Mouse (Mus musculus): Measurements from ENCODE around the gene Npdc1. TPM values are rescaled to one million over a fixed set of nuclear protein-coding genes. Genes with fewer than 3 reads are reported as not detected.
"Not testable (repeated sequence)": the region's sequence is repeated elsewhere in the genome, so short reads cannot be mapped to it uniquely, and the experiment has no call there.

Gene Npdc1
- polyA plus RNA-seq, 1 experiment from 2014 or later = 496 TPM

GRCm38 (mm10) chr2:25400764-25401163, 1.6 kb downstream of the Npdc1 start:
- no peak for ATAC-seq (ENCODE audit: low read depth)
- Histone ChIP-seq H3K4me2 (ENCODE audit: low read depth, low read length) (peak overlapping the region; percentile 46), H3K27ac (ENCODE audit: low read depth, low read length) (no peak overlapping the region), H3K9me3 (ENCODE audit: control insufficient read depth, low read length) (no peaks in the 10 kb centered on the region), H3K9ac (replicated peaks; ENCODE audit: low read depth, low read length) (no peak overlapping the region), H3K4me1 (ENCODE audit: control insufficient read depth, insufficient read depth, low read length) (peaks cover 27% of the 10 kb centered on the region), H3K36me3 (ENCODE audit: control insufficient read depth, insufficient read depth, low read length) (no peaks in the 10 kb centered on the region), H3K4me3 (ENCODE audit: low read depth, low read length) (peak overlapping the region; percentile 9; the same call in 1 of the 2 replicates), H3K27me3 (ENCODE audit: control insufficient read depth, insufficient read depth, low read length) (peaks cover 34% of the 10 kb centered on the region)
- WGBS = 3% methylated on average over 17 of the region's 17 CpGs

- peak overlapping the region; percentile 76 for H3K4me2 ChIP-seq (ENCODE audit: low read depth, low read length)
- peaks cover 17% of the 10 kb centered on the region for H3K27me3 ChIP-seq (ENCODE audit: control insufficient read depth, insufficient read depth, low read length)
- no peaks in the 10 kb centered on the region for H3K9me3 ChIP-seq (ENCODE audit: control insufficient read depth, low read length)
- peaks cover 3% of the 10 kb centered on the region; the same call in 1 of the 2 replicates for H3K36me3 ChIP-seq (ENCODE audit: control insufficient read depth, insufficient read depth, low read length)
- peaks cover 27% of the 10 kb centered on the region for H3K4me1 ChIP-seq (ENCODE audit: control insufficient read depth, insufficient read depth, low read length)
- H3K27ac ChIP-seq (ENCODE audit: low read depth, low read length) = peak overlapping the region; percentile 92
- WGBS = 1% methylated on average over 12 of the region's 13 CpGs
- peak overlapping the region; percentile 97 for H3K4me3 ChIP-seq (ENCODE audit: low read depth, low read length)
- peak; percentile 47 for ATAC-seq (ENCODE audit: low read depth)
- peak overlapping the region; percentile 98 for H3K9ac ChIP-seq (replicated peaks; ENCODE audit: low read depth, low read length)
These were observed 3.3 kb downstream of the Npdc1 start for GRCm38 (mm10) chr2:25402377-25402971.

GRCm38 (mm10) chr2:25402972-25403601, 3.9 kb downstream of the Npdc1 start:
- ATAC-seq (ENCODE audit: low read depth) = peak; percentile 86
- peaks cover 9% of the 10 kb centered on the region for H3K36me3 ChIP-seq (ENCODE audit: control insufficient read depth, insufficient read depth, low read length)
- WGBS = under 1% methylated on average over 46 of the region's 54 CpGs
- peak overlapping the region; percentile 98 for H3K9ac ChIP-seq (replicated peaks; ENCODE audit: low read depth, low read length)
- H3K4me2 ChIP-seq (ENCODE audit: low read depth, low read length) = peak overlapping the region; percentile 76
- H3K4me3 ChIP-seq (ENCODE audit: low read depth, low read length) = peak overlapping the region; percentile 97
- no peaks in the 10 kb centered on the region for H3K9me3 ChIP-seq (ENCODE audit: control insufficient read depth, low read length)
- H3K27me3 ChIP-seq (ENCODE audit: control insufficient read depth, insufficient read depth, low read length) = peaks cover 12% of the 10 kb centered on the region
- H3K4me1 ChIP-seq (ENCODE audit: control insufficient read depth, insufficient read depth, low read length) = peaks cover 27% of the 10 kb centered on the region
- peak overlapping the region; percentile 92 for H3K27ac ChIP-seq (ENCODE audit: low read depth, low read length)

GRCm38 (mm10) chr2:25403994-25404393, 4.8 kb downstream of the Npdc1 start:
- Histone ChIP-seq H3K36me3 (ENCODE audit: control insufficient read depth, insufficient read depth, low read length) (peaks cover 15% of the 10 kb centered on the region), H3K27me3 (ENCODE audit: control insufficient read depth, insufficient read depth, low read length) (peaks cover 8% of the 10 kb centered on the region), H3K4me3 (ENCODE audit: low read depth, low read length) (peak overlapping the region; percentile 97), H3K4me1 (ENCODE audit: control insufficient read depth, insufficient read depth, low read length) (peaks cover 27% of the 10 kb centered on the region), H3K9me3 (ENCODE audit: control insufficient read depth, low read length) (no peaks in the 10 kb centered on the region), H3K9ac (replicated peaks; ENCODE audit: low read depth, low read length) (peak overlapping the region; percentile 98), H3K27ac (ENCODE audit: low read depth, low read length) (peak overlapping the region; percentile 92; the same call in 1 of the 2 replicates), H3K4me2 (ENCODE audit: low read depth, low read length) (peak overlapping the region; percentile 76)
- WGBS = 90% methylated on average over 4 of the region's 4 CpGs
- ATAC-seq (ENCODE audit: low read depth) = no peak

- Histone ChIP-seq H3K27ac (ENCODE audit: low read depth, low read length) (no peak overlapping the region), H3K36me3 (ENCODE audit: control insufficient read depth, insufficient read depth, low read length) (peaks cover 19% of the 10 kb centered on the region), H3K4me1 (ENCODE audit: control insufficient read depth, insufficient read depth, low read length) (peaks cover 20% of the 10 kb centered on the region), H3K4me3 (ENCODE audit: low read depth, low read length) (no peak overlapping the region), H3K27me3 (ENCODE audit: control insufficient read depth, insufficient read depth, low read length) (no peaks in the 10 kb centered on the region), H3K4me2 (ENCODE audit: low read depth, low read length) (no peak overlapping the region), H3K9ac (replicated peaks; ENCODE audit: low read depth, low read length) (no peak overlapping the region), H3K9me3 (ENCODE audit: control insufficient read depth, low read length) (no peaks in the 10 kb centered on the region)
- 94% methylated on average over 10 of the region's 10 CpGs for WGBS
- ATAC-seq (ENCODE audit: low read depth) = no peak
These were observed 9.8 kb downstream of the Npdc1 start for GRCm38 (mm10) chr2:25408908-25409307.

- not testable (repeated sequence) for H3K4me2 ChIP-seq (ENCODE audit: low read depth, low read length); H3K4me1 ChIP-seq (ENCODE audit: control insufficient read depth, insufficient read depth, low read length); H3K36me3 ChIP-seq (ENCODE audit: control insufficient read depth, insufficient read depth, low read length); ATAC-seq (ENCODE audit: low read depth); H3K27ac ChIP-seq (ENCODE audit: low read depth, low read length); H3K9ac ChIP-seq (replicated peaks; ENCODE audit: low read depth, low read length); H3K4me3 ChIP-seq (ENCODE audit: low read depth, low read length); H3K27me3 ChIP-seq (ENCODE audit: control insufficient read depth, insufficient read depth, low read length); H3K9me3 ChIP-seq (ENCODE audit: control insufficient read depth, low read length)
These were observed 14.3 kb downstream of the Npdc1 start for GRCm38 (mm10) chr2:25413436-25413835.

GRCm38 (mm10) chr2:25417426-25417825, 18.3 kb downstream of the Npdc1 start:
- H3K27ac ChIP-seq (ENCODE audit: low read depth, low read length) = no peak overlapping the region

GRCm38 (mm10) chr2:25421896-25422295, 22.7 kb downstream of the Npdc1 start:
- H3K36me3 ChIP-seq (ENCODE audit: control insufficient read depth, insufficient read depth, low read length) = no peaks in the 10 kb centered on the region

More at GRCm38 (mm10) chr2:25417426-25417825, 18.3 kb downstream of the Npdc1 start:
- 19% methylated on average over 3 of the region's 3 CpGs for WGBS
- H3K9me3 ChIP-seq (ENCODE audit: control insufficient read depth, low read length) = no peaks in the 10 kb centered on the region
- no peaks in the 10 kb centered on the region for H3K4me1 ChIP-seq (ENCODE audit: control insufficient read depth, insufficient read depth, low read length)
- H3K27me3 ChIP-seq (ENCODE audit: control insufficient read depth, insufficient read depth, low read length) = no peaks in the 10 kb centered on the region
- H3K4me3 ChIP-seq (ENCODE audit: low read depth, low read length) = no peak overlapping the region
- H3K36me3 ChIP-seq (ENCODE audit: control insufficient read depth, insufficient read depth, low read length) = no peaks in the 10 kb centered on the region
- H3K4me2 ChIP-seq (ENCODE audit: low read depth, low read length) = no peak overlapping the region
- no peak overlapping the region for H3K9ac ChIP-seq (replicated peaks; ENCODE audit: low read depth, low read length)
- no peak for ATAC-seq (ENCODE audit: low read depth)

GRCm38 (mm10) chr2:25422587-25423410, 23.6 kb downstream of the Npdc1 start, which contains the start of gene Fut7:
TSS of gene Fut7 (plus strand) at chr2:25423267.
- Histone ChIP-seq H3K9me3 (ENCODE audit: control insufficient read depth, low read length) (no peaks in the 10 kb centered on the region), H3K4me1 (ENCODE audit: control insufficient read depth, insufficient read depth, low read length) (no peaks in the 10 kb centered on the region), H3K27ac (ENCODE audit: low read depth, low read length) (no peak within 1 kb of the TSS), H3K4me3 (ENCODE audit: low read depth, low read length) (no peak within 1 kb of the TSS), H3K4me2 (ENCODE audit: low read depth, low read length) (no peak within 1 kb of the TSS), H3K27me3 (ENCODE audit: control insufficient read depth, insufficient read depth, low read length) (no peaks in the 10 kb centered on the region), H3K36me3 (ENCODE audit: control insufficient read depth, insufficient read depth, low read length) (no peaks in the 10 kb centered on the region), H3K9ac (replicated peaks; ENCODE audit: low read depth, low read length) (no peak within 1 kb of the TSS)
- ATAC-seq (ENCODE audit: low read depth) = no peak
- WGBS = 69% methylated on average over 17 of the region's 17 CpGs

More at GRCm38 (mm10) chr2:25421896-25422295, 22.7 kb downstream of the Npdc1 start:
- H3K4me3 ChIP-seq (ENCODE audit: low read depth, low read length) = no peak overlapping the region
- no peak overlapping the region for H3K4me2 ChIP-seq (ENCODE audit: low read depth, low read length)
- no peaks in the 10 kb centered on the region for H3K4me1 ChIP-seq (ENCODE audit: control insufficient read depth, insufficient read depth, low read length)
- no peaks in the 10 kb centered on the region for H3K27me3 ChIP-seq (ENCODE audit: control insufficient read depth, insufficient read depth, low read length)
- peak; percentile 63; the same call in 1 of the 2 replicates for ATAC-seq (ENCODE audit: low read depth)
- H3K27ac ChIP-seq (ENCODE audit: low read depth, low read length) = no peak overlapping the region
- H3K9ac ChIP-seq (replicated peaks; ENCODE audit: low read depth, low read length) = no peak overlapping the region
- H3K9me3 ChIP-seq (ENCODE audit: control insufficient read depth, low read length) = no peaks in the 10 kb centered on the region
- 23% methylated on average over 3 of the region's 3 CpGs for WGBS
